Mouse (Mus musculus) heart, adult 2 months (tissue): ENCODE results near the gene Fam171a2. TPM values are rescaled to one million over a fixed set of nuclear protein-coding genes. Genes with fewer than 3 reads are reported as not detected.

Experiments
- DNase-seq, 2 experiments: peaks; one replicate each; pipeline ENCODE4 v3.0.0; 2021
- H3K27ac ChIP-seq: fragments of 200-600 bp; 2 replicates; pipeline ENCODE4 v1.8.1; 2022
- H3K27me3 ChIP-seq: fragments of 200-500 bp; 2 replicates; pipeline ENCODE4 v1.6.1; 2012; ENCODE audit warnings: mild to moderate bottlenecking, low read length, inconsistent platforms, mixed read lengths; ENCODE audit not compliant: control insufficient read depth, insufficient read depth
- H3K36me3 ChIP-seq: fragments of 200-500 bp; 2 replicates; pipeline ENCODE4 v1.6.1; 2012; ENCODE audit warnings: low read length, inconsistent platforms; ENCODE audit not compliant: control insufficient read depth, insufficient read depth
- H3K4me1 ChIP-seq: fragments of 200-500 bp; 2 replicates; pipeline ENCODE4 v1.6.1; 2011; ENCODE audit warnings: low read length; ENCODE audit not compliant: control insufficient read depth, insufficient read depth
- H3K4me3 ChIP-seq: fragments of 200-600 bp; 2 replicates; pipeline ENCODE4 v1.8.1; 2022
- H3K79me2 ChIP-seq: fragments of 200-500 bp; replicated peaks from 2 replicates; pipeline ENCODE4 v1.6.1; 2012; ENCODE audit warnings: mild to moderate bottlenecking, inconsistent platforms, low read length, moderate library complexity, mixed read lengths; ENCODE audit not compliant: control insufficient read depth, insufficient read depth
- H3K9ac ChIP-seq: fragments of 200-500 bp; 2 replicates; pipeline ENCODE4 v1.6.1; 2012; ENCODE audit warnings: low read depth, mild to moderate bottlenecking, control low read depth, inconsistent platforms, low read length, mixed read lengths
- CTCF ChIP-seq: fragments of 200-600 bp; IDR thresholded peaks from 2 replicates; pipeline ENCODE4 v1.8.1; 2022; ENCODE audit warnings: antibody characterized with exemption, mild to moderate bottlenecking, moderate library complexity
- EP300 ChIP-seq: fragments of 200-500 bp; IDR thresholded peaks from 2 replicates; pipeline ENCODE4 v1.6.1; 2011; ENCODE audit warnings: low read depth, low read length, control low read depth; ENCODE audit not compliant: insufficient read depth
- POLR2A ChIP-seq: fragments of 200-500 bp; IDR thresholded peaks from 2 replicates; pipeline ENCODE4 v1.6.1; 2011; ENCODE audit warnings: mild to moderate bottlenecking, low read depth, low read length, control low read depth; ENCODE audit not compliant: insufficient read depth
- WGBS: fragments of 180-500 bp; shearing (Covaris S2); methylation state at CpG from one replicate; pipeline ENCODE4 v1.1.7; 2018; 5-methylcytosine and 5-hydroxymethylcytosine counted together
- intact Hi-C: fragments of 180-260 bp; cut with DNase I; formaldehyde crosslinking; loops from one replicate; pipeline ENCODE4 v1.15.1; 2025
- polyA plus RNA-seq: library from polyadenylated mRNA; depleted of rRNA; stranded (reverse); fragments of >200 nt; gene quantifications from 2 replicates; pipeline ENCODE4 v1.2.3, GENCODE M21; 2012
- total RNA-seq, 2 experiments: library from RNA; stranded (reverse); gene quantifications; 2 replicates each; pipeline ENCODE4 v1.2.3; 2021

The Fam171a2 gene
- total and polyA plus RNA-seq, 3 experiments = 3.8 to 8.3 (median 3.9) TPM

DNA sequence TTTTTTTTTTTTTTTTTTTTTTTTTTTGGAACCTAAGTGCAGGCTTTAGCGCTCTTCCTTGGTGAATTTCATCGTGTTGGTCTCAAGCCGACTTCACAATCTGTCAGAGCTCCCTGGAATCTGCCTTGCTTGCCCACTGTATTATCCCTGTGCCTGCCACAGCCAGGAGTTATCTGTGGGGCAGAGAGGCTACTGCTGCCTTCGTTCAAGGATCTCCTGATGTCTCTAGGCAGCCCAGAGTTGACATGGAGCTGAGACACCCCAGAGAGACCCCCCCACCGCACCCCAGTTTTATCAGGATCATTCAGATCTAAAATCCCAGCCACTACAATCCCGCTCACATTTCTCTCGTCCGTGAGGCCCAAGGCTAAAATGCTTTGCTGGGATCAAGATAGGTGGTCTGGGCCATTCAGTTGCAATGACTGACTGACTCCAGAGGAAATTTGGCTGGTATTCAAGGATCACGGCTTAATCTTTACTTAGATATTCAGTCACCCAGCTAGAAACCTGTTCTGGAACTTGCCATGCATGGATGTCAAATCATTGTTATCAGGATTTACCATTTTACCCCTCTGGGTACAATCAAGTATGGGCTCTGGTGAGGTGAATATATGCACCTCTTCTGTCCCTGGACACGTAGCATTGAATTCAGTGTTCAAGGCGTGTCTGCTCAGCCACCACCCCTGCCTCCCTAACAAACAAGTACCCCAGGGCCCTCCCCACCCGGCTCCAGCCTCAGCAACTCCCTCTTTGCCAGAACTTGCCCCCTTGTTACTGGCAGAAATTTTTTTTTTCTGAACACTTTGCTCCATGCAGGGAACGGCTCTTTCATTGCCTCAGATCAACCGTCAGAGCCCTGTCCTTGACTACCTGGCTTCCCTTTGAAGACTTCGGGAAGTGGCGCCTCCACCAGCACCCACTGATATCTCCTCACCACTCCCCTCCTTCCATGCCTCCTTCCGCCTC, 1.8 kb upstream of the Fam171a2 start:
- Histone ChIP-seq H3K27ac (no peak overlapping the region), H3K4me3 (no peak overlapping the region), H3K9ac (no peak overlapping the region), H3K4me1 (peaks cover 6% of the 10 kb centered on the region), H3K36me3 (no peaks in the 10 kb centered on the region), H3K27me3 (no peaks in the 10 kb centered on the region), H3K79me2 (no peaks in the 10 kb centered on the region)
- intact Hi-C loops = no loop called here
- TF ChIP-seq POLR2A = no peak
- TF ChIP-seq EP300 = no peak
- TF ChIP-seq CTCF = no peak
- 65% methylated on average over 17 of the region's 17 CpGs for WGBS
- DNase-seq = no peak

- no peak for DNase-seq
- intact Hi-C loops = no loop called here
- H3K27me3 ChIP-seq = no peaks in the 10 kb centered on the region
- H3K4me3 ChIP-seq = no peak overlapping the region
- WGBS = 20% methylated on average over 8 of the region's 8 CpGs
- H3K9ac ChIP-seq = no peak overlapping the region
- H3K79me2 ChIP-seq = no peaks in the 10 kb centered on the region
- H3K4me1 ChIP-seq = peaks cover 6% of the 10 kb centered on the region
- no peak for TF ChIP-seq EP300
- H3K36me3 ChIP-seq = no peaks in the 10 kb centered on the region
- no peak overlapping the region for H3K27ac ChIP-seq
Measured at GRCm38 (mm10) chr11:102448327-102448726, 845 bp upstream of the Fam171a2 start.

DNA sequence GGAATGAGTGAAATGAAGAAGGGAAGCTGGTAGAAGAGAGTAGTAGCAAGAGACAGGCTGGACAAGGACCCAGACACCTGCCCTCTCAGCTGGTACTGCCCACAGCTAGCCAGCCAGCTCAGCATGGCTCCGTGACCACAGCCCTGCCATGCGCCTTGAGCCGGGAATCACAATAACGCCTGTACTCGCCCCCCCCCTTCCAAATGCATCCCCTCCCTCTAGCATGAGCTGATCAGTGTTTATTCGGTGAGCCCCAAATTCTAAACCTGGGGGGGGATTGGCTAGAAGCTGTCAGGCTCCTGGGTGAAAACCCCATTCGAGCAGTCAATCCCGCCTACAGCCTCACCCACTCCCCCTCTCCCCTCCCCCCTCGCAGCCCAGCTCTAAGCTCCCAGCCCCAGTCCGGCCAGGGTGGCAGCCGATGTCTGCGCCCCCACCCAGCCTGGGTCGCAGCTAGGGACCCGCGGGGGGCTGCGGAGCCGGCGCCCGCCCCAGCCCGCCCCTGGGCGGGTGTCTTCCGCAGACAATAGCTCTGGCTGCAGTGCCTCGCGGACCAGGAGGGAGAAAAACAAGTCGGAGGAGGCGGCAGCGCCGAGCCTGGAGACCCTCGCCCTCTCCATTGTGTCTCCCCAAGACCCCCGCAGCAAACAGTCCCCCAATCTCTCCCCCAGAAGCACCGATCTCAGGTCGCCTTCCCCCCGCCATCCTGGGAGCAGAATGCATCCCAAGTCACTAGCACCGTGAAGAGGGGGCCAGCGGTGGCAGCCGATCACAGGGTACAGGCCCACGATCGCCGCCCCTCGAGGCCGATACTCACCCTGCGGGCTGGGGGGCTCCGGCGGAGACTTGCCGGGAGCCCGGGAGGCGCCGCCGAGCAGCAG, 661 bp downstream of the Fam171a2 start:
- H3K36me3 ChIP-seq = no peaks in the 10 kb centered on the region
- TF ChIP-seq EP300 = no peak
- TF ChIP-seq CTCF = no peak
- no peak for TF ChIP-seq POLR2A
- intact Hi-C loops = no loop called here
- H3K4me1 ChIP-seq = peaks cover 6% of the 10 kb centered on the region
- under 1% methylated on average over 49 of the region's 49 CpGs for WGBS
- peak overlapping the region; percentile 79 for H3K27ac ChIP-seq
- peak overlapping the region; percentile 69 for H3K9ac ChIP-seq
- no peaks in the 10 kb centered on the region for H3K79me2 ChIP-seq
- DNase-seq = peak; percentile 36 to 66
- no peaks in the 10 kb centered on the region for H3K27me3 ChIP-seq
- peak overlapping the region; percentile 64 for H3K4me3 ChIP-seq

DNA sequence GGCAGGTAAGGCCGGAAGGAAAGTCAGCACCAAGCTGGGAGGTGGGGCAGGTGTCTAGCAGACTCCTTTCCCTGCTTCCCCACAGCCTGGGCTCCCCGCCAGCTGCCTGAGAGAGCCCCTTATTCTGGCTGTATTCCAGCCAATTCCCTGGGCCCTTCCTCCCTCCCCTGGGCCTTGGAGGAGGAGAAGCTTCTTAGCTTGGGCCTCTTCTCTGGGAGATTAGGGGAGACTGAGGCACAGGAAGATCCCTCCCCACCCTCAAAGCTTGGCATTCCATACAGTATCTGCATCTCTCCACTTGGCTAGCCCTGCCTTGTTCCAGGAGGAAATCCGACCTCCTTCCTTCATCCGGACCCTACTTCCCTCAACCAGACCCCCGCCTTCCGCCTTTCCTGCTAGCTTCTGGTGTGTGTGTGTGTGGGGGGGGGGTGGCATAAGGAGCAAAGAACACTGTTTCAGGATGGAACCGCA, 1.6 kb downstream of the Fam171a2 start:
- peak overlapping the region; percentile 69; the same call in 1 of the 2 replicates for H3K9ac ChIP-seq
- 22% methylated on average over 7 of the region's 7 CpGs for WGBS
- H3K4me3 ChIP-seq = peak overlapping the region; percentile 5; the same call in 1 of the 2 replicates
- no peaks in the 10 kb centered on the region for H3K27me3 ChIP-seq
- H3K27ac ChIP-seq = peak overlapping the region; percentile 66
- peak; percentile 48 to 55 for DNase-seq
- TF ChIP-seq EP300 (no peak), POLR2A (no peak), CTCF (no peak)
- H3K79me2 ChIP-seq = no peaks in the 10 kb centered on the region
- H3K4me1 ChIP-seq = peaks cover 6% of the 10 kb centered on the region
- no peaks in the 10 kb centered on the region for H3K36me3 ChIP-seq
- intact Hi-C loops = no loop called here

DNA sequence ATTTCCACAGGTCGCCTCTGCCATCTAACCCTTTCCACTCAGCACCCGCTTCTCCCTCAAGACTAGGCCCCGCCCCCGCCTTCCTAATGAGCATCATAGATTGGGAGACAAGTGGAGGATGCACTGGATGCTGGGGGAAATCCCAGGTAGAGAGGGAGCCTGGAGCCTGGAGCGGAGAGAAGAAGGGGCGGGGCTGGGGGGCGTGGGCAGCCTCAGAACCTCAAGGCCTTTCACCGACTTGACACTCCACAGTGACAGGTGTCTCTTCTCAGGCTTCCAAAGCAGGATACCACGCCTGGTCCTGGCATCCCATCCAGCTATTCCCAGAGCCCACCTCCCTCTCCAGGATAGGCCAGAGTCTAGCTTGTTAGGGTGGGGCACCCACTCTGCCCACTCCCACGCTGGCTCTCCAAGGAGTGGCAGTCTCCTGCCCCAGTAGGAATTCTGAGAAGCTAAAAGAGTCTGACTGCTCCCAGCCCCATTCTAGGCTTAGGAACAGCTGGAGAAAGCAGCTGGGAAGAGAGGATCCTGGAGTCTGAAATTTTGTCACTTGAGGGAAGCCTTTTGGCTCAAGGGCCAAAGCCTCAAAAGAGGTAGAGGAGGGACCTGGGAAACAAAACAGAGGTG, 2.1 kb downstream of the Fam171a2 start:
- no peak overlapping the region for H3K9ac ChIP-seq
- no peaks in the 10 kb centered on the region for H3K79me2 ChIP-seq
- intact Hi-C loops = no loop called here
- H3K4me1 ChIP-seq = peaks cover 6% of the 10 kb centered on the region
- peak overlapping the region; percentile 66 for H3K27ac ChIP-seq
- DNase-seq = peak; percentile 51 to 68
- WGBS = 26% methylated on average over 10 of the region's 10 CpGs
- TF ChIP-seq POLR2A = no peak
- no peak for TF ChIP-seq CTCF
- no peak for TF ChIP-seq EP300
- no peak overlapping the region for H3K4me3 ChIP-seq
- H3K36me3 ChIP-seq = no peaks in the 10 kb centered on the region
- H3K27me3 ChIP-seq = no peaks in the 10 kb centered on the region
